Mouse (Mus musculus) kidney, postnatal 14 days (tissue): Measurements from ENCODE around the gene Wdr73.

Experiments used
- DNase-seq: peaks from one replicate; pipeline ENCODE4 v3.0.0; 2022; ENCODE audit warnings: mixed read lengths

The Wdr73 gene

GRCm38 (mm10) chr7:80894196-80894595 lies 6.9 kb downstream of the Wdr73 start:
- no peak for DNase-seq

- DNase-seq = peak; percentile 52
Measured at GRCm38 (mm10) chr7:80893753-80894129, 7.3 kb downstream of the Wdr73 start.

DNA sequence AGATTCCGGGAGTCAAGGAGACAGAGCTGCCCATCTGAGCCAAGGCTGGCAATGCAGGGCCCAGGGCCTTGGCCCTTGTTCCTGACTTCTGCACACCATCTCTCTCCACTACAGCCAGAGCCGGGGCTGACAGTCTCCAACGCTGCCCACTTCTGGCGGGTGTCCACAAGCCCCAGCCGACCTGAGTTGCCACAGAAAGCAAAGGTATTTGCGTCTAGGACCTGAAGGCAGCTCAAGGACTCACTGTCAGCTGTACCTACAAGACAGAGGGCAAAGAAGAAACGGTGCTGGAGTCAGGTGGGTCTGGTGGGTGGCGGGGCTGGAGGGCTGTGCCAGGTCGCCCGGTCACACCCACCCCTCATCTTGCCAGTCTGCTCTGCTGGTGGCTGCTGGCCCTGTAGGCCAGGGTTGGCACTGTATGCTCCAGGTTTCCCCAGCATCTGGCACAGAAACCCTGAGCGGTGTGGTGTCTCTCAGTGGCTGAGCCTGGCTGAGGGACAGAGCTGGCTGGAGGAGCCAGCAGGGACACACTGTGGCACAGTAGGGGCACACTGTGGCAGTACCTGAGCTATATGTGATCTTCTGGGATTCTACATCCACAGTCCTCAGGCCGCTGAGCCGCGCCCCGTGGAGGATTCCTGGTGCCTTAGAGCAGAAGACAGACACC lies 7.8 kb downstream of the Wdr73 start:
- no peak for DNase-seq

DNA sequence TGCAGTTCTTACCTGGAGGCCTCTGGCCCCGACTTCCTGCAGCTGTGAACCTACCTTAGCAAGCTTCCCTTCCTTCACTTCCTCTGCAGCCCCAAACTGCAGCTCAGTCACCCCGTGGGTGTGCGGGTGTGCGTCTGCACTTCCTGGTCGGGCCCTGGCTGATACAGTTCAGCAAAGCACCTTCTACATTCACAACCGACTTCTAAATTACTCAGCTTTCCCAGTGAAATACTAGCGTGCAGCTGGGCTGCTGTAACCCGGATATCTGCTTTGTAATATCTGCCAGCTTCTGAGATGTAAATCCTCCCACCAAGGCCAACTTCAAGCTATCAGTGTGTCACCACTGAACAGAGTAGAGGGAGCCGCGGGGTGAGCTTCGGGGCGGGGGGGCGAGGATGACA lies 11.2 kb downstream of the Wdr73 start:
- DNase-seq = no peak

DNA sequence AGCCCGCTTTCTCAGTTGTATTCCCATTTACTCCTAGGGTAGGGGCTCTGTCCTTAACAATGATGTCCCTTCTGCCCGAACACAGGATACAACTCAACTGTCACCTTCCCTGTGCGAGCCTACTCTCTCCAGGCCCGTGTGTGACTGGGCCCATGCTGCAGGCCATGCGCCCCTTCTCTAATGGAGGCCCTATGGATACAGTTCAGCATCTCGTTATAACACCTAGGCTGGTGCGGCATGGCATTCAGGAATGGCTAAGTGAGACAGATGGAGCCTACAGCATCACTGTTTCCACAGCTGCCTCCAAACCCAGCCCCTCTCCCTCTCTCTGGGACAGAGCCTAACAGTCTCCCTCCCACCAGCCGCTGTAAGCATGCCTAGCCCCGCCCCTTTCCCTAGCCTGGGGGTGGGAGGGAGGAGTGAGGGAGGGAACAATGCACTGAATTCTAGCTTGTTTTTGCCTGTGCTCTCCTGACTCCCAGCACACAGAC lies 12.0 kb downstream of the Wdr73 start:
- peak; percentile 65 for DNase-seq

GRCm38 (mm10) chr7:80888595-80888994 lies 12.5 kb downstream of the Wdr73 start:
- DNase-seq = no peak

DNA sequence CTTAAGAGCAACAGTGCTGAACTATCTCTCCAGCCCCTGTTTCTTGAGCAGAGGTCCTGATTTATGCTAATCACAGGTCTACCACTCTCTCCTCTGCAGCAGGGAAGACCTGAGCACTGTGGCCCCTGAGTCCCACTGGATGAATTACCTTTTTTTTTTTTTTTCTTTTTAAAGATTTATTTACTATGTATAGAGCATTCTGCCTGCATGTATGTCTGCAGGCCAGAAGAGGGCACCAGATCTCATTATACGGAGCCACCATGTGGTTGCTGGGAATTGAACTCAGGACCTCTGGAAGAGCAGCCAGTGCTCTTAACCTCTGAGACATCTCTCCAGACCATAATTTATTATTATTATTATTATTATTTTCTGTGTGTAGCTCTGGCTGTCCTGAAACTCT lies 15.4 kb downstream of the Wdr73 start:
- no peak for DNase-seq

DNA sequence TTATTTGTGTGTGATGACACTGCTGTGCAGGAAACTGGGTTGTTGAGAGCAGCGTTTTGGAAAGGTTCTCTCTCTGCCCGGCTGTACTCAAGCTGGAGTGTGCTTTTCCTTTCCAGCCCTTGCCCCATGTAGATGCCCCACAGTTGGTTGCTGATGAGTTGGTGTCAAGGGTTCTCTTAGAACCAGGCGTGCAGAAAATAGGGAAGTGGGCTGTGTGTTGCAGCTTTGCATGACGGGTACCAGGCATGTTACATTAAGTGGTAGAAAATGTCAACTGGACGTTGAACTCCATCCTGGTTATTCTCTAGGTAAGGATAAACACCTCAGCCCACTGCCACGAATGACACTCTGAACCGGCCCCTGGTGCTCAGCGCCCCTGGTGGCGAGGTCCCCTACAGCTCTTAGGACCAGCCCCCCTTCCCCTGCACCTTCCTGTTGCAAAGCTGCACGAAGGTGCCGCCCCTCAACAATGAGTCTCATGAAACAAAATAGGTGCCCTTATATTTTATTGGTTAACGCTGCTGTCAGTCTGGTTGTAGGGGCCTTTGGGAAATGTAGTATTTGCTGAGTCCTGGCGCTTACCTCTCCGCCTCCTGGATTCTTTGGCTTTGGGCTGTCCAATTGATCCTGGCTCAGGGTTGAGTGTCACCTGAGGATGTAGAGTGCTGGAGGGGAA lies 18.1 kb downstream of the Wdr73 start:
- DNase-seq = peak; percentile 83

DNA sequence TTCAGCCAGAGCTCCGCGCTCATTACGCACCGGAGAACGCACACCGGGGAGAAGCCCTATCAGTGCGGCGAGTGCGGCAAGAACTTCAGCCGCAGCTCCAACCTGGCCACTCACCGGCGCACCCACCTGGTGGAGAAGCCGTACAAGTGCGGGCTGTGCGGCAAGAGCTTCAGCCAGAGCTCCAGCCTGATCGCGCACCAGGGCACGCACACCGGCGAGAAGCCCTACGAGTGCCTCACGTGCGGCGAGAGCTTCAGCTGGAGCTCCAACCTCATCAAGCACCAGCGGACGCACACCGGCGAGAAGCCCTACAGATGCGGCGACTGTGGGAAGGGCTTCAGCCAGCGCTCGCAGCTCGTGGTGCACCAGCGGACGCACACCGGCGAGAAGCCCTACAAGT lies 25.3 kb downstream of the Wdr73 start:
- no peak for DNase-seq

DNA sequence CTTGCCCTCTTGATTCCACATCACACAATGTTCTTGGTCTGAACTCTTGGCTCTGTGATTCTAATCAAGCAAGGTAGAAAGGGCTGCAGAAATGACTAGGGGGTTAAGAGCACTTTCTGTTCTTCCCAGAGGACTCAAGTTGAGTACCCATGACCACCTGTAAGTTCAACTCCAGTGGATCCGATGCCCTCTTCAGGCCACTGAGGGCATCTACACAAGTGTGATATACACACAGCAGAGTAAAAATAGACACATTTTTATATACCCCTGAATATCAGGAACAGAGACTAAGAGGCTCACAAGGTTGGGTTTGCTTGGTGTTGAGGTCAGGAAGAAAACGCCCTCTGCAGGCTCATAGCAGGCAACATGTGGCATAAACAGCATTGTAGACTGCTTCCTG lies 27.4 kb downstream of the Wdr73 start:
- no peak for DNase-seq

DNA sequence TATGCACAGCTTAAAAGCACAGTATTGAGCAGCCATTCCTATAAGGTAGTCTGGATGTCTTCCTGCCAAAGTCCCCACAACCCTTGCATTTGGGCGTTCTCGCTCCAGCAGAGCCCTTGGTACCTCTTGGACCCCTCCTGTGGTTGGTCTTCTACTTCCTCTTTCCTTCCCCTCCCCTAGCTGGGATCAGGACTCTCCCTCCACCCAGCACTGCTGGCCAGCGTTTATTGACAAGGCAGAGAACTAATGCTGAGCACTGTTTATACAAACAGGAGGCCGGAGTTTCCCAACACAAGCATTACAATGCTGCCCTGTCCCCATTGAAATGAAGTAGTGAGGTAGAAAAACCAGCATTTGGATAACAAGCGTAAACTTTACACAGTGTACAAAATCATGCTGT lies 28.0 kb downstream of the Wdr73 start:
- no peak for DNase-seq

DNA sequence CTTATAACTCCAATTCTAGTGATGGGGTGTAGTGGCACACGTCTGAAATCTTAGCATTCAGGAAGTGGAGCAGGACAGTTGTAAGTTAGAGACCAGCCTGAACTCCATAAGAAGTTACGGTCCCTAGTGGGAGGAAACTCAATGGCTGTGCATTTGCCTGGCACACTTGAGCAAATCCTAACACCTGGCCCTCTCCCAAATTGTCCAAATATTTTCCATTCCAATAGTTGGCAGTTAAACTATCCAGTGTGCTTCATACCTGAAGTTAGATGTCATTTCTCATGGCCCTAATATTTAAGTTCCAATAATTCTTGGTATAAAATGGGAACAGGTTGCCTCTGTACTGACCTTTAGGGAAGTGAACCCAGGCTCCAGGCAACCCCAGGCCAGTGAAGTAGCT lies 32.4 kb downstream of the Wdr73 start:
- peak; percentile 45 for DNase-seq

DNA sequence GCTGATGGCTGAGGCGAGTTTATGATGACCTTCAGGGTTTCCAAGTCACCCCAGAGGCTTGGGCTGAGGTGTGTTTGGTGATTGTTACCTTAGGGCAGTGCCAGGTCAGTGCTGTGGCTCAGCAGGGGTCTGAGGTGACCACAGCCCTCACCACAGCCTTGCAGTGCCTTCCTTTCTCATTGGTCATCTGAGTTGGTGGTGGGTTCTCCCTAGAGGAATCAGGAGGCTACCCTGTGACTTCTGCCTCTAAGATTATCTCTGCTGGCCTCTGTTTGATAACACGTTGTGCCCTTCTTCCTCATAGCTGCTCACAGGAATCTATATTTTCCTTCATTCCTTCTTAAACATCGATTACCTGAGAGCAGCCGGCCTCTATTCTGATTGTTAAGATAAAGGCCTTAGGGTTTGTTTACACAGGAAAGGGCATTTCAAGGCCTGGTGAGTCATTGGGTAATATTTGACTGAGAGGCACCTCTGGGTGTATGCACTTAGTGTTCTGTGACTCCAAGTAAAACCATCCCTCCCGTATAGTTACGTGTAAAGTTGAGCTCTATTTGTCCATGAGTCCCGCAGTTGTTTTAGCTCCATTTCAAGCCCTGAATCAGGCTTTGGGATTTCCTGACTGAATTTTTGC lies 34.4 kb downstream of the Wdr73 start:
- DNase-seq = peak; percentile 58

DNA sequence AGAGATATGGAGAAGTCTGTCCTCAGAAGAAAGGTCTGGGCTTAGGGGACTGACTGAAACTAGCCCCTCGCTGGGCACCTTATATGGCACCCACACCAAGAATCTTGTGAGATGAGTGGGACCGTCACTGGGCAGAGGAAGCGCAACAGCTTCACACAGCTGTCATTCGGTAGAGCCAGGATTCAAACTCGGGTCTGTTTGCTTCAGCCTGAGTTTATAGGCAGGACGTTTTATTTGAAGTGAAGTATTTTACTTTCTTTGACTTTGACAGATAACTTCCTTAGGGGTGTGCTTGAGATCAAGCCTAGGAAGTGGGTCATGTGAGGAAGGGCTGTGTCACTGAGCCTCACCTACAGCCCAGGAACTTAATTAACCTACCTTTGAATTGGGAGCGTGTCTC lies 35.5 kb downstream of the Wdr73 start:
- DNase-seq = no peak

- peak; percentile 44 for DNase-seq
Measured at GRCm38 (mm10) chr7:80864831-80865230, 36.2 kb downstream of the Wdr73 start.

- DNase-seq = no peak
Measured at GRCm38 (mm10) chr7:80864151-80864550, 36.9 kb downstream of the Wdr73 start.

DNA sequence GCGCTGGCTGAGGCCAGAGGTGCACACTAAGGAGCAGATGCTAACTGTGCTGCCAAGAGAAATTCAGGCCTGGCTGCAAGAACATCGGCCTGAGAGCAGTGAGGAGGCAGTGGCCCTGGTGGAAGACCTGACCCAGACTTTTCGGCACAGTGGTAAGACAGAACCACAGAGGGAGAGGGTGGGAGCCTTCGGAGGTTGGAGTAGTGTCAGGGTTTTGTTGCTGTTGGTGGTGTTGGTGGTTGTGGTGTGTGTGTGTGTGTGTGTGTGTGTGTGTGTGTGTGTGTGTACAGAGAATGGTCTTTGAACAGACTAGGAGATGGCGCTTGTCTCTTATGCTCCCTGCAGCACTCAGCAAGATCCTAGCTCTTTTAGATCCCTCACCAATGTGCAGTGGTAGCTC lies 37.5 kb downstream of the Wdr73 start:
- DNase-seq = no peak

DNA sequence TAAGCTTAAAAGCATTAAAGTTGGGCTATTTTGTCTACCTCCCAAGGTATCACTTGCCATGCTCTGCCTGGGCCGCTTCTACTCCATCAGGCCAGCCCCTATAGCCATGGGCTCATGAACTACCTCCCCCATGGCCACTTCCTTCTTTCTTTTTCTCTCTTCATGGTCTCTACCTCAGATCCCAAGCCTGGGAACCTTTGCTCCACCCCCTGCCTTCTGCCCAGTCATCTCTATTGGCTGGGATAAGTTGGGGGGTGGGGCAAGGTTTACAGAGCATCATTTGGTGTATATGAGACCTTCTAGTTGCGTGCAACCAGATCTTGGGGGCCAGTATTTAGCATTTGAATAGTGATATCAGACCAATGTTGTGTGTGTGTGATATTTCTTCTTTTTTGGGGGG lies 38.6 kb downstream of the Wdr73 start:
- DNase-seq = no peak

DNA sequence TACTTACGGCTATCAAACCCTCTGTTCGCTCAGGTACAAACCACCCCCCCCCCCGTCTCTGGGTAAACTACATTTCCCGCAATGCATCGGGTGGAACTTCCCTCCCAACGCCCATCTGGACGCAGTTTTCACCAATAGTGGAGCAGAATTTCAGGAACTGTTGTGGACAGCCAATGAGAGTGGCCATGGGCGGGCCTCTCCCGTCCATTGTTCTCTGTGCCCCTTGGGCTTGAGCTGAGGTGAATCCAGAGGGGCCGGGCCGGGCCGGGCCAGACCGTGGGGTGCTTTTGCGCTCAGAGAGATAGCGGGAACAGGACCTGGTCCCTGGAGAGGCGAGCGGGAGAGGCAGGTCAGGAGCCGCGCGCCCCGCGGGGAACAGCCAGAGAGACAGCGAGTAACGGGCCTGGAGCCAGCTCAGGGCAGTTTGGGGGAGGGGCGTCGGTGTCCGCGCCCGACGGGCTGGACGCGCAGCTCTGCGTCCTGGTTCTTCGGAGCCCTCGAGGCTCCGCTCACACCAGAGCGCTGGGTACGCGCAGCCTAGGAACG lies 40.3 kb downstream of the Wdr73 start, which contains the start of gene Zscan2:
Gene Zscan2 (plus strand): TSS at position 192 of the 546 bp plus-strand sequence.
- DNase-seq = peak; percentile 94

DNA sequence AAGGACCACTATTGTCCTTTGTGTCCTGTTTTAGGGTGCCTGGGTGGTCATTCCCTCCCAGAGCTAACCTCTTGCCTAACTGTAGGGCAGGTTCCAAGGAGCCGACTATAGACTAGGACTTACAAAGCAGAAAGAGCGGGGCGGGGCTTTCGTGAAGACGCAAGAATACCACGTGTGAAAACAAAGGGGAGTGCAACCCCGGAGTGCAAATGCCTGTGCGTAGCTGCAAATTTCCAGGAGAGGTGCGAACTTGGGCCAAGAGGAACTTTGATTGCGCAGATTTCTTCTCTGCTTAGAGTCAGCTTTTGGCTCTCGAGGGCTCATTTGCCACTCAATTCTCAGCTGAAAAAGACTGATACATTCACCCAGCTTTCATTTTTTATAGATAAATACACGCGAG lies 40.8 kb downstream of the Wdr73 start:
- DNase-seq = peak; percentile 74

- peak; percentile 88 for DNase-seq
Measured at GRCm38 (mm10) chr7:80857181-80857580, 43.9 kb downstream of the Wdr73 start.

GRCm38 (mm10) chr7:80855316-80855715 lies 45.8 kb downstream of the Wdr73 start:
- DNase-seq = no peak

DNA sequence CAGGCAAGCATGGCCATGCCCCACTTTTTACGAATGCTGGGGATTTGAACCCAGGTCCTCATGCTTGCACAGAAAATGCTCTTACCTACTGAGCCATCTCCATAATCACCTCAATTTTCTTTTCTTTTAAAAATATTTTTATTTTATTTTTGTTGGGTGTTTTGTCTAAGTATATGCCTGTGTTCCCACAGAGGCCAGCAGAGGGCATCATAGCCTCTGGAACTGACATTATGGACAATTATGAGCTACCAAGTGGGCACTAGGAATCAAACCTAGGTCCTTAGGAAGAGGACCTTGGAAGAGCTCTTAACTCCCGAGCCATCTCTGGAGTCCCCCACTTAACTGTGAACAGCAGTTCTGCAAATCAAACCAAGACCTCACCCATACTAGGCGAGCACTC lies 47.9 kb downstream of the Wdr73 start:
- no peak for DNase-seq

DNA sequence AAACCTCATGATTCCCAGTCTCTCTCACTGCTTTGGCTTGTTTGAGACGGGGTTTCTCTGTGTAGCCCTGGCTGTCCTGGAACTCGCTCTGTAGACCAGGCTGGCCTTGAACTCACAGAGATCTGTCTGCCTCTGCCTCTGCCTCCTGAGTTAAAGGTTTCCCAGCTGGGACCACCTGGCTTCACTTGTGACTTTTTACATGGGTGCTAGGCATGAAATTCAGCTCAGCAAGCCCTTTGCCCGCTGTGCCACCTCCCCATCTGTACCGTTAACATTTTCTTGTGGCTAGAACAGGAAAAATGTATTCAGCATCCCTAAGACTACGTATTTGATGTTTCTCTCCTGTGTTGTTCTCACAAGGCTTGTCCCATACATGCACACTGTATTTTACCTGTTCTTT lies 50.5 kb downstream of the Wdr73 start:
- DNase-seq = no peak
